Mouse (Mus musculus) frontal cortex, postnatal 36 days (tissue): ENCODE measurements around the gene Gm10490.
"Not testable (repeated sequence)": the region's sequence is repeated elsewhere in the genome, so short reads cannot be mapped to it uniquely, and the experiment has no call there.

Experiments used
- DNase-seq, 2 experiments: peaks; one replicate each; pipeline ENCODE4 v3.0.0; 2022; ENCODE audit warnings: low spot score in 2 of 2

Gm10490 gene

GRCm38 (mm10) chrX:7909242-7909641, at the start of gene Gm10490:
Gene Gm10490, plus strand, starts transcription at chrX:7909542.
- not testable (repeated sequence) for DNase-seq

GRCm38 (mm10) chrX:7863181-7863580, 46.2 kb upstream of the Gm10490 start:
- no peak for DNase-seq

DNA sequence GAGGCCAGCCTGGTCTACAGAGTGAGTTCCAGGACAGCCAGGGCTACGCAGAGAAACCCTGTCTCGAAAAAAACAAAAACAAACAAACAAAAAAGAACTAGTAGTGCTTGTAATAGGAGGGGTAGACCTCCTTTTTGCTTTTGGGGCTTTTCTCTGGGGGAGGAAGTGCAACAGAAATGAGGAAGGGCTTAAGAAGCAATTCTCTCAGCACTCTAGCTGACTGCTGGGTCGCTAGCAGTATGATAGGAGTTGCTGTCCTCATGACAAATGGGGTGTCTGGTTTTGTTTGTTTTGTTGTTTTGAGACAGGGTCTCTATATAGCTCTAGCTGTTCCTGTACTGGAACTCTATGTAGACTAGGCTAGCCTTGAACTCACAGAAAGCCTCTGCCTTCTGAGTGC, 44.8 kb upstream of the Gm10490 start:
- DNase-seq: no peak

DNA sequence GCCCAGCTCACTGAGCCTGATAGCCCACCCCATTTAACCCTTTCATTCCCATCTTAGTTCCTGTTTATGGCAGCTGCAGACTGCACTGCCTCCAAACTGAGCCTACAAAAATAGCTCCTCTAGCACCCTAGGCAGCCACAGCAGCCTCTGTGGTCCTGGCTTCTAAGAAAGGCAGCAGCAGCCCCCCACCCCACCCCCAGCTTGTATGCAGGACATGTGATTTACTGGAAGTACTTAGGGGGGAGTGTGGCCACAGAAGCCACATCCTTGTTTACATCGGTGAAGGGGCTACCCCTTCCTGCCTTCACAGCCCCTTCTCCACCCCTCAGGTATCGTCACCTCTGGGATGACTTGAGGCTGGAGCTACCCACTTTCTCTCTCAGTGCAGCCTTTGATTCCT, 44.0 kb upstream of the Gm10490 start:
- no peak for DNase-seq

GRCm38 (mm10) chrX:7865786-7866185, 43.6 kb upstream of the Gm10490 start:
- no peak for DNase-seq

GRCm38 (mm10) chrX:7867141-7867540, 42.2 kb upstream of the Gm10490 start:
- DNase-seq: no peak

- DNase-seq: no peak
These were observed 40.8 kb upstream of the Gm10490 start for GRCm38 (mm10) chrX:7868506-7868905.

GRCm38 (mm10) chrX:7869826-7870225, 39.5 kb upstream of the Gm10490 start:
- DNase-seq: no peak

DNA sequence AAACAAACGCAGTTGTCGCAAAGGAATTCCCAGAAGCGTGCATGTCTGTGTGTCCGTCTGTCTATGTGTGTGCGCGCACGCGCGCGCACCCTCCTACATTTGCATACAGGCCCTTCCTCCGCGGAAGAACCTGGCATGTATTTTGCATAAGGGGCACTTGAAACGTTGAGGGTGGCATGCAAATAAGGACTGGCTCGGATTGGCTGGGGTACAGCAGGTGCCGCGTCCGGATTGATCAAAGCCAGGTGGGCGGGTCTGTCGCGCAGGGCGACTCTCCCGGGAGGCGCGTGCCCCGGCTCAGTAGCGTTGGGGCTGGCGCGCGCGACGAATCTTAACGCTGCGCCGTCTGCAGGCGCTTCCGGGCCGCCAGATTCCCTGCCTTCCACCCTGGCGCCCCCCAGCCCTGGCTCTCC, 31.3 kb upstream of the Gm10490 start, which contains the start of gene Pim2:
Gene Pim2, plus strand, starts transcription at position 256 of the 413 bp plus-strand sequence.
- DNase-seq: peak; percentile 70 to 83

GRCm38 (mm10) chrX:7878495-7878894, 30.8 kb upstream of the Gm10490 start:
- peak; percentile 26 to 37 for DNase-seq

GRCm38 (mm10) chrX:7879819-7880218, 29.5 kb upstream of the Gm10490 start:
- peak; percentile 46 to 51 for DNase-seq

DNA sequence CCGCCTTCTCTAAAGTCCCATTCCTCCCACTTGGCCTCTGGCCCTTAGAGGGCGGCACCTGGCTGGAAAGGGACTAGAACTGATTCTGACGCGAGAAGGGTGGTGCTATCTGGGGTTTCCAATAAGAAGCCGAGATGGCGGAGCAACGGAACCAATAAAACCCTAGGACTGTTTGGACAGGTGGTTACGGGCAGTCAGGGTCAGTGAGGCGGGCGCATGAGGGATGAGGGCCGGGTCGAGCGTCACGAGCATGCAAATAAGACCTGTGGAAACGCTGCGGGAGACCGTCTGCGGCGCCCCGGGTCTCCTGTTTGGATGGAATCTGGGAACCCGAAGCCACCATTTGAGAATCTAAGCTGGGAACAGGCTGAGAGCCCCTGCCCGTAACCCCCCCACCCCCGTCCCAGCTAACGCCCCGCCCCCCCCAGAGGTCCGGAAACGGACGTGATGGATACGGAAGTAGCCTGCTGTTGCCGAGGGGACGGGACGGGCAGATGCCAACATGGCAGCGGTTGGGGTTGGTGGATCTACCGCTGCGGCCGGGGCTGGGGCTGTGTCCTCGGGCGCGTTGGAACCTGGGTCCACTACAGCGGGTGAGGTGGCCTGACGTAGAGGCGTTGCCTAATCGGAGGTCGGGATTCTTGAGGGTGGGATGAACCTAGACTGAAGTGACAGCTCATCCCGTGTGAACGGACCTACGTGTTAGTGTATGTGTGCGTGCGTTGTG, 25.3 kb upstream of the Gm10490 start, which contains the start of gene Slc35a2:
Gene Slc35a2, plus strand, starts transcription at position 188 of the 727 bp plus-strand sequence.
- DNase-seq: peak; percentile 72 to 84

- DNase-seq: no peak
These were observed 11.1 kb upstream of the Gm10490 start for GRCm38 (mm10) chrX:7898211-7898610.

DNA sequence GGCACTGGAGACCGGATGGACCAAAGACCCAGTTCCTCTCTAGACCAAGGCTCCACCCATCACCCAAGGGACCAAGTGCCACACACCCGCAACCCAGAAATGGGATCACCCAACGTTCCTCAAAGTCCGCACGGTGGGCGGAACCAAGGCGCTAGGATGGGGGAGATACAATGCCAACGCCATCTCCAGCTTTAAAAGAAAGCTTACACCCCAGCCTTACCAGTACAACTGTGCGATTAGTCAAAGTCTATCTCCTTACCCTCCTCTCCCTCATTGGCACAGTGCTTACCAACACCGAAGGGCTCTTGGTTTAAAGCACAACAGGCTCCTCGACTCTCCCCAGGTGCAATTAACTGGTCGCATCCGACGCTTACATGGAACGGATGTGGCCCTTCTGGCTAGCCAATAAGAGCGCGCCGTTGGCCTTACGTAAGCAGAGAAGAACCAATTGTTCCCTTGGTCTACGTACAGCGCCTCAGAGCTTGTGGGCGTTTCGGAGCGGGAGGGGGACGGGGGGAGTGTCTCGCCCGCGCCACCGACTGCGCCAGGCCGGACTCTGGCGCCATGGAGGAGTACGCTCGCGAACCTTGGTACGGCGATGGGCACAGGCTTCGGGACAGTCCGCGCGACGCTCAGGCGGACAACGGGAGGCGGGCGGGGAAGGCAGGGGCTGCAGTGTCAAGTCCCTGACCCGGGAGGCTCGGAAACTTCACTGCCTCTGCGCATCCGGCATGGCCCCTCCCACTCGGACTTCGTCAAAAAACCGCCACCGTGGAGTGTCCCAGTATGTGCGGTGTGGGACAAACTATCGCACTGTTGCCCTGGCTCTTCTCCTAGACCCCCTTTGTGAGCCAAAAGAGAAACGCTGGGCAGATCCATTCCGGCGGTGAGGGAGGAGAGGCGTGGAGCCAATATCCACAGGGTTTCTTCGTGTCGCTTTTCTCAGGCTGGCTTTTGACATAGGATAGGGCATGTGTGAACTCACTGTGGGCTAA, 10.2 kb upstream of the Gm10490 start, which contains the start of the genes Pqbp1 and Timm17b:
Gene Pqbp1, minus strand, starts transcription at position 390 of the 995 bp plus-strand sequence.
Gene Timm17b, plus strand, starts transcription at position 478 of the 995 bp plus-strand sequence.
- peak; percentile 82 to 89 for DNase-seq

DNA sequence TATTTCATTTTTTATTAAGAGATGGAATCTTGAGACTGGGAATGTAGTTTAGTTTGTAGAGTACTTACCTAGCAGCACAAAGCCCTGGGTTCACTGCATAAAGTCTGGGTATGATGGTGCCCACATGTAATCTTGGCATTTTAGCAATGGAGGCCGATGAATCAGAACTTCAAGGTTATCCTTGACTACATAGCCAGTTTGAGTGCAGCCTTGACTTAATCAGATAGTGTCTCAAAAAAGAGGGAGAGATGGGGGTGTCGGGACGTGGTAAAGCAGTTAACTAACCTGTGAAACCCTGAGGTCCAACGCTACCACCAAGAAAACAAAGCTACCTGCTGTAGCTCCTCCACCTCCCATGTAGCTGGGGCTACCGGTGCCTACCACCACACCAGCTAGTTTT, 4.9 kb upstream of the Gm10490 start:
- no peak for DNase-seq

- no peak for DNase-seq
These were observed 1.6 kb upstream of the Gm10490 start, which contains the start of gene Gm10491 for GRCm38 (mm10) chrX:7907735-7908134. Gene Gm10491, minus strand, starts transcription at chrX:7907835.

DNA sequence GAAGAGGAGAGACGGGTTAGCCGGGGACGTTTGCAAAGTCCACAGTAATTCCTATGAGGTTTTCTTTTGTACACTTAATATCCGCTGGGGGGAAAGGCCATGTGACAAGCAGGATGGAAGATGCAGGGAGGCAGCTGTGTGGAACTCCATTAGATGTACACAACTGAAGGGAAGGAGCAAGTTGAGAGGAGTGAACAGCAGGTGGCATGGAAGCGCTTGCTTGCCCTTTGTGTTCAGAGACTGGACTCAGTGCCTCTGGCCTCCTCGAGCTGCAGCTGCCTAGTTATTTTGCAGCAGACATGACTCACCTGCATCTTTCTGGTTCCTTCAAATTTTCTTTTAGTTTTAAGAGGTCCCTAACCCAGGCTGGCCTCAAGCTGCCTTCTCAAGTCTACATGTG, 1.1 kb downstream of the Gm10490 start:
- DNase-seq: no peak

DNA sequence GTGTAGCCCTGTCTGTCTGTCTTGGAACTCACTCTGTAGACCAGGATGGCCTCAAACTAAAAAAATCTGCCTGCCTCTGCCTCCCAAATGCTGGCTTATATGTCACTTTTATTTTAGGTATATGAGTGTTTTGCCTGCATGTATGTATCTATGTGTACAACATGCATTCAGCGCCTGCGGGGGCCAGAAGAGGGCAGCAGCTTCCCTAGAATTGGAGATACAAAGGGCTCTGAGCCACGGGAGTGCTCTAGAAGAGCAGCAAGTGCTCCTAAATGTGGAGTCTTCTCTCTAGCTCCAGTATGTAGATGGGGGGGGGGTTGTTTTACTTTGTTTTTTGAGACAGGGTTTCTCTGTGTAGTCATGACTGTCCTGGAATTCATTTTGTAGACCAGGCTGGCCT, 6.3 kb downstream of the Gm10490 start:
- DNase-seq: not testable (repeated sequence)

GRCm38 (mm10) chrX:7917960-7918359, 8.6 kb downstream of the Gm10490 start:
- not testable (repeated sequence) for DNase-seq

DNA sequence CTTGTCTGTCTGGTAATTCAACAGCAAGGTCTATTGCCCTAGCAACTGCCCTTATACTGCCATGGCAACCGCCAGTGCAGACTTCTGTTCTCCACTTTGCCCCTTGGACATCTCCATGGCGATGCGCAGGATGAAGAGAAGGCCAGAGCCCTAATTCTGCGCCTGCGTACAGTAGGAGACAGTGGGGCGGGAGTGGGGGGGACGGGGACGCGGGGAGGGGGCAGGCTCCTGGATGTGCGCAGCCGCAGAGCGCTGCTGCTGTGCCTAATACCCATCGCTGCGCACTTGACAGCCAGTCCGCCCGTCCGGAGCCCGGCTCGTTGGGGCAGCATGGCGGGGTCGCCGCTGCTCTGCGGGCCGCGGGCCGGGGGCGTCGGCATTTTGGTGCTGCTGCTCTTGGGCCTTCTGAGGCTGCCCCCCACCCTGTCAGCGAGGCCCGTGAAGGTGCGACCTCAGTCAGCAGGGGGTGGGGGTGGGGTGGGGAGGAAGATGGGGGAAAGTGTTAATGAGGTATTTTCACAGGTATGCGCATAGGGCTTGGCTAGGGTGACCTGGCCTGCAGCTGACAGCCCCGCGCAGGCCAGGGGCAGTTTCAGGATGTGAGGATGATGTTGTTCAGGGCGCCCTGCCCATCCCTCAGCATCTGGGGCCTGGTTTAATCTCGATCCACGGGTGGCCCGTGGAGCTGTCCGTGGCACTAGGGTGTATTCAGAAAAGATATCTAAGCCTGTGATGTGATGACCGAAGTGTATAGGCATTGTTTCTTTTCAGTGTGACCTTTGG, 10.4 kb downstream of the Gm10490 start, which contains the start of gene Pcsk1n:
Gene Pcsk1n, plus strand, starts transcription at position 222 of the 783 bp plus-strand sequence.
- DNase-seq: peak; percentile 40 to 47

DNA sequence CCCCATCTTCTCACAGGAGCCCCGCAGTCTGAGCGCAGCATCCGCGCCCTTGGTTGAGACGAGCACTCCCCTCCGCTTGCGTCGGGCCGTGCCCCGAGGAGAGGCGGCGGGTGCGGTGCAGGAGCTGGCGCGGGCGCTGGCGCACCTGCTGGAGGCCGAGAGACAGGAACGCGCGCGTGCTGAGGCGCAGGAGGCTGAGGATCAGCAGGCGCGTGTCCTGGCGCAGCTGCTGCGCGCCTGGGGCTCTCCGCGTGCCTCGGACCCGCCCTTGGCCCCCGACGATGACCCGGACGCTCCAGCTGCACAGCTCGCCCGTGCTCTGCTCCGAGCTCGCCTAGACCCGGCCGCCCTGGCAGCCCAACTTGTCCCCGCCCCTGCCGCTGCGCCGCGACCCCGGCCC, 12.7 kb downstream of the Gm10490 start:
- peak; percentile 12 to 15 for DNase-seq
